Mouse (Mus musculus): Measurements from ENCODE around the gene Pagr1b.

- TF ChIP-seq ZNF384 (IDR thresholded peaks at IDR 0.05; ENCODE audit: low read depth, low read length): no peak
- TF ChIP-seq CTCF (conservative IDR thresholded peaks at IDR 0.05 in 1 of 2, IDR thresholded peaks at IDR 0.05 in 1 of 2; ENCODE audit: low read depth in 2 of 2, low read length in 2 of 2): no peak
- TF ChIP-seq ZC3H11A (IDR thresholded peaks at IDR 0.05; ENCODE audit: low read depth, low read length): no peak
- TF ChIP-seq E2F4 (IDR thresholded peaks at IDR 0.05; ENCODE audit: insufficient replicate concordance, low read depth, low read length): no peak
- TF ChIP-seq CHD2 (IDR thresholded peaks at IDR 0.05; ENCODE audit: low read length): no peak
These were observed 1.7 kb upstream of the Pagr1b start for GRCm38 (mm10) chr7:127017950-127018345.

Measured in CH12.LX (cell line).